Mouse (Mus musculus) MEL (cell line): ENCODE measurements at regions not wholly inside any gene's neighbourhood (a gene's known extent, or its start where the extent isn't known, plus 50 kb on each side); places are given as distances from the start of the nearest gene placed in this dataset.

Source experiments
- DNase-seq: peaks from one replicate; pipeline ENCODE4 v3.0.0; 2011; ENCODE audit warnings: low read depth, low spot score
- H3K27ac ChIP-seq: 2 replicates; pipeline ENCODE4 v1.5.1; 2012; ENCODE audit warnings: low read depth, mild to moderate bottlenecking, control low read depth, low read length, moderate library complexity; ENCODE audit not compliant: control insufficient read depth
- H3K27me3 ChIP-seq, 2 experiments: fragments of 150-350 bp in 1 of 2; sonication (generic) in 1 of 2; 2 replicates each; pipeline ENCODE4 v1.6.1; 2012; ENCODE audit warnings: low read length in 2 of 2, mild to moderate bottlenecking in 2 of 2, improper control_type of control experiment in 1 of 2, moderate library complexity in 1 of 2; ENCODE audit not compliant: insufficient read depth in 2 of 2, control insufficient read depth in 1 of 2
- H3K36me3 ChIP-seq, 2 experiments: 2 replicates each; pipeline ENCODE4 v1.6.1; 2012 to 2014; ENCODE audit warnings: low read length in 2 of 2, improper control_type of control experiment in 1 of 2, inconsistent platforms in 1 of 2, mild to moderate bottlenecking in 1 of 2; ENCODE audit not compliant: insufficient read depth in 2 of 2, control insufficient read depth in 1 of 2
- H3K4me1 ChIP-seq, 2 experiments: fragments of 150-350 bp in 1 of 2; sonication (generic) in 1 of 2; 2 replicates each; pipeline ENCODE4 v1.6.1; 2012; ENCODE audit warnings: low read length in 2 of 2, improper control_type of control experiment in 1 of 2, mild to moderate bottlenecking in 1 of 2; ENCODE audit not compliant: insufficient read depth in 2 of 2, control insufficient read depth in 1 of 2
- H3K4me3 ChIP-seq, 2 experiments: fragments of 150-350 bp in 1 of 2; sonication (generic) in 1 of 2; 2 replicates each; pipeline ENCODE4 v1.5.1; 2012; ENCODE audit warnings: low read depth in 2 of 2, low read length in 2 of 2, mild to moderate bottlenecking in 2 of 2, moderate library complexity in 2 of 2, control low read depth in 1 of 2, improper control_type of control experiment in 1 of 2; ENCODE audit not compliant: control insufficient read depth in 1 of 2, insufficient read depth in 1 of 2
- H3K79me2 ChIP-seq: 2 replicates; pipeline ENCODE4 v1.6.1; 2012; ENCODE audit warnings: mild to moderate bottlenecking, low read length, moderate library complexity; ENCODE audit not compliant: control insufficient read depth, poor library complexity, insufficient read depth
- H3K9ac ChIP-seq: 2 replicates; pipeline ENCODE4 v1.6.1; 2012; ENCODE audit warnings: low read depth, mild to moderate bottlenecking, control low read depth, low read length, moderate library complexity; ENCODE audit not compliant: control insufficient read depth, poor library complexity, severe bottlenecking
- H3K9me3 ChIP-seq: fragments of 150-350 bp; sonication (generic); replicated peaks from 2 replicates; pipeline ENCODE4 v1.6.1; 2012; ENCODE audit warnings: mild to moderate bottlenecking, low read length, improper control_type of control experiment, moderate library complexity; ENCODE audit not compliant: insufficient read depth
- BHLHE40 ChIP-seq: IDR thresholded peaks from 2 replicates; pipeline ENCODE4 v1.6.1; 2012; ENCODE audit warnings: low read depth, mild to moderate bottlenecking, inconsistent platforms, low read length, improper control_type of control experiment, borderline replicate concordance
- CHD1 ChIP-seq: IDR thresholded peaks from 2 replicates; pipeline ENCODE4 v1.6.1; 2012; ENCODE audit warnings: low read depth, mild to moderate bottlenecking, inconsistent platforms, low read length, improper control_type of control experiment
- CHD2 ChIP-seq: IDR thresholded peaks from 2 replicates; pipeline ENCODE4 v1.6.1; 2011; ENCODE audit warnings: low read length, improper control_type of control experiment
- E2F4 ChIP-seq: IDR thresholded peaks from 2 replicates; pipeline ENCODE4 v1.6.1; 2011; ENCODE audit warnings: low read depth, low read length, improper control_type of control experiment, borderline replicate concordance
- ELF1 ChIP-seq: IDR thresholded peaks from 2 replicates; pipeline ENCODE4 v1.6.1; 2014; ENCODE audit warnings: low read depth, mild to moderate bottlenecking, inconsistent platforms, low read length, improper control_type of control experiment, moderate library complexity
- EP300 ChIP-seq, 2 experiments: IDR thresholded peaks; 2 replicates each; pipeline ENCODE4 v1.6.1; 2011; ENCODE audit warnings: improper control_type of control experiment in 2 of 2, low read length in 2 of 2, low read depth in 1 of 2, mild to moderate bottlenecking in 1 of 2
- ETS1 ChIP-seq: IDR thresholded peaks from 2 replicates; pipeline ENCODE4 v1.6.1; 2012; ENCODE audit warnings: low read depth, mild to moderate bottlenecking, inconsistent platforms, low read length, improper control_type of control experiment, moderate library complexity
- GATA1 ChIP-seq: IDR thresholded peaks from 2 replicates; pipeline ENCODE4 v1.6.1; 2011; ENCODE audit warnings: low read depth, low read length, improper control_type of control experiment
- HCFC1 ChIP-seq: IDR thresholded peaks from 2 replicates; pipeline ENCODE4 v1.6.1; 2012; ENCODE audit warnings: low read depth, mild to moderate bottlenecking, inconsistent platforms, low read length, improper control_type of control experiment, moderate library complexity
- JUND ChIP-seq: IDR thresholded peaks from 2 replicates; pipeline ENCODE4 v1.6.1; 2011; ENCODE audit warnings: low read depth, mild to moderate bottlenecking, improper control_type of control experiment, low read length
- KAT2A ChIP-seq: conservative IDR thresholded peaks from 2 replicates; pipeline ENCODE4 v1.6.1; 2012; ENCODE audit warnings: low read depth, low read length, improper control_type of control experiment, inconsistent platforms
- MAFK ChIP-seq: IDR thresholded peaks from 2 replicates; pipeline ENCODE4 v1.6.1; 2011; ENCODE audit warnings: low read depth, mild to moderate bottlenecking, low read length, improper control_type of control experiment, borderline replicate concordance
- MXI1 ChIP-seq: IDR thresholded peaks from 2 replicates; pipeline ENCODE4 v1.6.1; 2011; ENCODE audit warnings: mild to moderate bottlenecking, low read depth, low read length, improper control_type of control experiment
- MYB ChIP-seq: IDR thresholded peaks from 2 replicates; pipeline ENCODE4 v1.6.1; 2011; ENCODE audit warnings: mild to moderate bottlenecking, low read depth, low read length, improper control_type of control experiment
- MYC ChIP-seq: IDR thresholded peaks from 2 replicates; pipeline ENCODE4 v1.6.1; 2011; ENCODE audit warnings: low read depth, mild to moderate bottlenecking, low read length, improper control_type of control experiment, moderate library complexity
- NELFE ChIP-seq: IDR thresholded peaks from 2 replicates; pipeline ENCODE4 v1.6.1; 2011; ENCODE audit warnings: low read depth, low read length, improper control_type of control experiment
- NRF1 ChIP-seq: IDR thresholded peaks from 2 replicates; pipeline ENCODE4 v1.6.1; 2014; ENCODE audit warnings: low read depth, mild to moderate bottlenecking, inconsistent platforms, low read length, improper control_type of control experiment, moderate library complexity; ENCODE audit not compliant: poor library complexity, insufficient read depth, severe bottlenecking
- POLR2A ChIP-seq, 2 experiments: IDR thresholded peaks; 2 replicates each; pipeline ENCODE4 v1.6.1; 2011 to 2012; ENCODE audit warnings: low read length in 2 of 2, mild to moderate bottlenecking in 2 of 2, control low read depth in 1 of 2, improper control_type of control experiment in 1 of 2, low read depth in 1 of 2, moderate library complexity in 1 of 2; ENCODE audit not compliant: control insufficient read depth in 1 of 2, insufficient read depth in 1 of 2, poor library complexity in 1 of 2
- POLR2AphosphoS2 ChIP-seq: IDR thresholded peaks from 2 replicates; pipeline ENCODE4 v1.6.1; 2011; ENCODE audit warnings: low read length, improper control_type of control experiment
- SIN3A ChIP-seq: IDR thresholded peaks from 2 replicates; pipeline ENCODE4 v1.6.1; 2012; ENCODE audit warnings: low read length, improper control_type of control experiment, inconsistent platforms
- SMC3 ChIP-seq: IDR thresholded peaks from 2 replicates; pipeline ENCODE4 v1.6.1; 2011; ENCODE audit warnings: low read depth, low read length, improper control_type of control experiment
- TAL1 ChIP-seq: IDR thresholded peaks from 2 replicates; pipeline ENCODE4 v1.6.1; 2012; ENCODE audit warnings: mild to moderate bottlenecking, inconsistent platforms, low read length, moderate library complexity, mixed read lengths
- TBP ChIP-seq: IDR thresholded peaks from 2 replicates; pipeline ENCODE4 v1.8.0; 2011; ENCODE audit warnings: low read depth, low read length, improper control_type of control experiment
- TCF12 ChIP-seq: IDR thresholded peaks from 2 replicates; pipeline ENCODE4 v1.6.1; 2014; ENCODE audit warnings: low read depth, mild to moderate bottlenecking, inconsistent platforms, low read length, improper control_type of control experiment, moderate library complexity
- UBTF ChIP-seq: IDR thresholded peaks from 2 replicates; pipeline ENCODE4 v1.6.1; 2012; ENCODE audit warnings: low read depth, mild to moderate bottlenecking, inconsistent platforms, low read length, improper control_type of control experiment, moderate library complexity, borderline replicate concordance; ENCODE audit not compliant: insufficient read depth
- USF1 ChIP-seq: IDR thresholded peaks from 2 replicates; pipeline ENCODE4 v1.6.1; 2014; ENCODE audit warnings: low read depth, mild to moderate bottlenecking, inconsistent platforms, low read length, improper control_type of control experiment, moderate library complexity
- USF2 ChIP-seq, 2 experiments: IDR thresholded peaks; 2 replicates each; pipeline ENCODE4 v1.6.1; 2011 to 2012; ENCODE audit warnings: improper control_type of control experiment in 2 of 2, low read length in 2 of 2, borderline replicate concordance in 1 of 2, inconsistent platforms in 1 of 2, low read depth in 1 of 2, mild to moderate bottlenecking in 1 of 2; ENCODE audit not compliant: insufficient read depth in 1 of 2
- ZC3H11A ChIP-seq: IDR thresholded peaks from 2 replicates; pipeline ENCODE4 v1.6.1; 2012; ENCODE audit warnings: low read depth, mild to moderate bottlenecking, inconsistent platforms, low read length, improper control_type of control experiment
- ZKSCAN1 ChIP-seq: IDR thresholded peaks from 2 replicates; pipeline ENCODE4 v1.6.1; 2012; ENCODE audit warnings: low read depth, mild to moderate bottlenecking, inconsistent platforms, low read length, improper control_type of control experiment, moderate library complexity
- ZNF384 ChIP-seq: IDR thresholded peaks from 2 replicates; pipeline ENCODE4 v1.6.1; 2012; ENCODE audit warnings: low read depth, mild to moderate bottlenecking, inconsistent platforms, low read length, improper control_type of control experiment

GRCm38 (mm10) chr12:65491092-65491491 is 265.8 kb downstream of the Wdr20rt start:
- H3K4me3 ChIP-seq = no peak overlapping the region
- H3K9ac ChIP-seq = no peak overlapping the region
- peaks cover 0 to 31% of the 10 kb centered on the region in 2 experiments; a peak in 2 of 4 replicates for H3K36me3 ChIP-seq
- no peak overlapping the region for H3K27ac ChIP-seq
- H3K27me3 ChIP-seq = no peaks in the 10 kb centered on the region
- H3K79me2 ChIP-seq = no peaks in the 10 kb centered on the region
- H3K9me3 ChIP-seq = no peaks in the 10 kb centered on the region
- no peak for DNase-seq
- TF ChIP-seq ELF1 (no peak), TCF12 (no peak), SMC3 (no peak), HCFC1 (no peak), POLR2A (IDR thresholded peaks at IDR 0.05; ENCODE audit: control insufficient read depth in 1 of 2, insufficient read depth in 1 of 2, low read depth in 1 of 2, low read length in 2 of 2, poor library complexity in 1 of 2) (no peak), TBP (no peak), ZKSCAN1 (no peak), MAFK (no peak), ETS1 (no peak), ZNF384 (no peak), GATA1 (no peak), UBTF (no peak), TAL1 (no peak), E2F4 (no peak), MYB (no peak), POLR2AphosphoS2 (no peak), BHLHE40 (no peak)
- peaks cover 3 to 16% of the 10 kb centered on the region in 2 experiments; a peak in 3 of 4 replicates for H3K4me1 ChIP-seq

- H3K79me2 ChIP-seq = no peaks in the 10 kb centered on the region
- peak overlapping the region; percentile 96 for H3K27ac ChIP-seq
- DNase-seq = peak; percentile 86
- no peak overlapping the region for H3K4me3 ChIP-seq
- H3K9ac ChIP-seq = peak overlapping the region; percentile 3; the same call in 1 of the 2 replicates
- peaks cover 0 to 53% of the 10 kb centered on the region in 2 experiments; a peak in 2 of 4 replicates for H3K36me3 ChIP-seq
- peaks cover 6 to 22% of the 10 kb centered on the region in 2 experiments for H3K4me1 ChIP-seq
- no peaks in the 10 kb centered on the region for H3K27me3 ChIP-seq
- H3K9me3 ChIP-seq = no peaks in the 10 kb centered on the region
- TF ChIP-seq MYC (peak; percentile 44; the same call in 1 of the 2 replicates), MXI1 (no peak), GATA1 (peak; percentile 60), POLR2A (IDR thresholded peaks at IDR 0.05; ENCODE audit: control insufficient read depth in 1 of 2, insufficient read depth in 1 of 2, low read depth in 1 of 2, low read length in 2 of 2, poor library complexity in 1 of 2) (peak in 1 of 2 experiments; percentile 72; a peak in 2 of 4 replicates), CHD1 (no peak), SIN3A (peak; percentile 98), JUND (peak; percentile 87), USF1 (no peak), TBP (peak; percentile 95), NELFE (peak; percentile 44; the same call in 1 of the 2 replicates), MAFK (no peak), TAL1 (peak; percentile 70), ZKSCAN1 (no peak), ELF1 (no peak), TCF12 (peak; percentile 78), KAT2A (no peak), EP300 (IDR thresholded peaks at IDR 0.05; ENCODE audit: low read depth in 1 of 2, low read length in 2 of 2) (peak; percentile 90 to 99), ZC3H11A (no peak), HCFC1 (no peak), NRF1 (no peak), UBTF (no peak), CHD2 (no peak), USF2 (IDR thresholded peaks at IDR 0.05; ENCODE audit: borderline replicate concordance in 1 of 2, insufficient read depth in 1 of 2, low read depth in 1 of 2, low read length in 2 of 2) (no peak)
These were observed 269.2 kb downstream of the Wdr20rt start for GRCm38 (mm10) chr12:65494388-65495030.
